Mouse (Mus musculus) small intestine, adult 2 months (tissue): ENCODE results near the gene Gdf15.

Experiments
- CTCF ChIP-seq: fragments of 200-500 bp; IDR thresholded peaks from 2 replicates; pipeline ENCODE4 v1.5.1; 2012; ENCODE audit warnings: low read depth, mild to moderate bottlenecking, control low read depth, inconsistent platforms, low read length, moderate library complexity, mixed read lengths; ENCODE audit not compliant: insufficient replicate concordance, insufficient read length; ENCODE audit errors: extremely low read depth
- POLR2A ChIP-seq: fragments of 200-500 bp; IDR thresholded peaks from 2 replicates; pipeline ENCODE4 v1.6.1; 2012; ENCODE audit warnings: low read depth, mild to moderate bottlenecking, control low read depth, inconsistent platforms, low read length, moderate library complexity

GRCm38 (mm10) chr8:70610796-70611771, 21.2 kb downstream of the Gdf15 start:
- TF ChIP-seq CTCF (peak; percentile 92), POLR2A (0 out of 2 replicates have a peak, but pooled peaks have one; percentile 7)
